Mouse (Mus musculus) ovary, postnatal 10 days (tissue): ENCODE results near the gene Timm10.

ENCODE experiments used
- DNase-seq: peaks from one replicate; pipeline ENCODE4 v3.0.0; 2022; ENCODE audit warnings: low spot score

The Timm10 gene

GRCm38 (mm10) chr2:84859991-84860780 lies 33.4 kb downstream of the Timm10 start:
- no peak for DNase-seq

GRCm38 (mm10) chr2:84861430-84861829 lies 34.6 kb downstream of the Timm10 start:
- DNase-seq: no peak

GRCm38 (mm10) chr2:84862231-84862630 lies 35.4 kb downstream of the Timm10 start:
- DNase-seq: no peak

- peak; percentile 35 for DNase-seq
Measured at GRCm38 (mm10) chr2:84865616-84866571, 39.1 kb downstream of the Timm10 start.

- DNase-seq: peak; percentile 40
Measured at GRCm38 (mm10) chr2:84868521-84868943, 41.7 kb downstream of the Timm10 start.

GRCm38 (mm10) chr2:84868977-84869376 lies 42.2 kb downstream of the Timm10 start:
- no peak for DNase-seq

GRCm38 (mm10) chr2:84870623-84871160 lies 43.9 kb downstream of the Timm10 start:
- DNase-seq: no peak

GRCm38 (mm10) chr2:84872105-84872716 lies 45.4 kb downstream of the Timm10 start:
- no peak for DNase-seq

- no peak for DNase-seq
Measured at GRCm38 (mm10) chr2:84875842-84876241, 49.0 kb downstream of the Timm10 start.
